Mouse (Mus musculus) heart, embryonic 11.5 days (tissue): Measurements from ENCODE around the gene Adh6b. TPM values are rescaled to one million over a fixed set of nuclear protein-coding genes. Genes with fewer than 3 reads are reported as not detected.

Experiments used
- ATAC-seq: fragments of 200-750 bp; cut with Nextera tagmentation; replicated peaks from 2 replicates; pipeline ENCODE4 v1.8.0; 2017; ENCODE audit warnings: moderate library complexity; ENCODE audit not compliant: insufficient number of reproducible peaks, low FRiP score, low TSS enrichment
- H3K27ac ChIP-seq: fragments of 300-500 bp; sonication (generic); 2 replicates; pipeline ENCODE4 v1.5.1; 2014; ENCODE audit warnings: mild to moderate bottlenecking, low read depth, low read length
- H3K27me3 ChIP-seq: fragments of 300-500 bp; sonication (generic); 2 replicates; pipeline ENCODE4 v1.6.1; 2014; ENCODE audit warnings: mild to moderate bottlenecking, low read length, mixed read lengths; ENCODE audit not compliant: control insufficient read depth, insufficient read depth
- H3K36me3 ChIP-seq: fragments of 300-500 bp; sonication (generic); 2 replicates; pipeline ENCODE4 v1.6.1; 2014; ENCODE audit warnings: mild to moderate bottlenecking, low read length, moderate library complexity, mixed read lengths; ENCODE audit not compliant: control insufficient read depth, insufficient read depth
- H3K4me1 ChIP-seq: fragments of 300-500 bp; sonication (generic); 2 replicates; pipeline ENCODE4 v1.6.1; 2014; ENCODE audit warnings: low read length; ENCODE audit not compliant: control insufficient read depth, insufficient read depth
- H3K4me2 ChIP-seq: fragments of 300-500 bp; sonication (generic); 2 replicates; pipeline ENCODE4 v1.6.1; 2014; ENCODE audit warnings: mild to moderate bottlenecking, moderate library complexity
- H3K4me3 ChIP-seq: fragments of 300-500 bp; sonication (generic); 2 replicates; pipeline ENCODE4 v1.5.1; 2014; ENCODE audit warnings: low read depth, low read length
- H3K9ac ChIP-seq: fragments of 300-500 bp; sonication (generic); 2 replicates; pipeline ENCODE4 v1.6.1; 2014; ENCODE audit warnings: mild to moderate bottlenecking, low read depth, low read length, moderate library complexity
- H3K9me3 ChIP-seq: fragments of 300-500 bp; sonication (generic); replicated peaks from 2 replicates; pipeline ENCODE4 v1.6.1; 2016; ENCODE audit warnings: low read length; ENCODE audit not compliant: control insufficient read depth
- WGBS: fragments of 180-500 bp; shearing (Covaris S2); extraction: QIAGEN DNeasy Blood & Tissue Kit; methylation state at CpG from one replicate; pipeline ENCODE4 v1.1.7; 2014; ENCODE audit not compliant: insufficient replicate concordance; 5-methylcytosine and 5-hydroxymethylcytosine counted together
- polyA plus RNA-seq: library from polyadenylated mRNA; unstranded; fragments of >200 nt; fragmentation: Nextera tagmentation; extraction: Ambion mirVana; gene quantifications from 2 replicates; pipeline ENCODE4 v1.2.1, GENCODE M21; 2014

Gene Adh6b
- polyA plus RNA-seq, 1 experiment from 2014 or later = 1.9 TPM

DNA sequence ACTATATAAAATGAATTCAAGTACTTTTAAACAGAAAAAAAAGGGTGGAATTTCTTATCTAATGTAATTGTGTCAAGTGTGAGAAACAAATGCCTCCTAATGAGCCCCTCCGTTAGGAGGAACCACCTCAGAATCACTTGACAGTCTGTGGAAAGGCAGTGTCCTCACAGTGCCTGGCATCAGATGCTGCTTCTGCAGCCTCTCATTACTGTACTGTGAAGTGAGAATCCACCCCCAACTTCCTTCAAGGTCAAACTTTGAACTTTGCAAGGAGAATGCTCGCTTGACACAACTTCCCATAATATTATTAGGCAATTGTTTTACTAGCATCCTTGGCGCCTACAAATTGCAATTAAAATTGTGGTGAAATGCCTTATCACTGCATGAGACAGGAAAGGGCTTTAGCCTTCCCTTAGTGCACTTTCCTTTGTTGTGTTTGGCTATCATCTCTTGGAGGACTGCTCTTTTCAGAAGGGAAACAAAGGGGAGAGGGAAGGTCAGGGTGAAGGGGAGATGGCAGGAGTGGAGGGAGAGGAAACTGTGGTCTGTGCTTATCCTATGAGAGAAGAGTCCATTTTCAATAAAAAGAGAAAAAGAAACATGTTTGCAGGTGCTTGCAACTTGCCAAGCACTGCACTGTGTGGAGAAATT lies 5.3 kb upstream of the Adh6b start:
- no peaks in the 10 kb centered on the region for H3K36me3 ChIP-seq
- H3K9me3 ChIP-seq = no peaks in the 10 kb centered on the region
- WGBS = 33% methylated on average over 3 of the region's 3 CpGs
- no peak overlapping the region for H3K9ac ChIP-seq
- no peak overlapping the region for H3K4me3 ChIP-seq
- H3K4me1 ChIP-seq = 0 out of 2 replicates have a peak, but pooled peaks cover 6% of the 10 kb centered on the region
- no peak overlapping the region for H3K4me2 ChIP-seq
- peak; percentile 55; the same call in 1 of the 2 replicates for ATAC-seq
- no peak overlapping the region; the same call in 1 of the 2 replicates for H3K27ac ChIP-seq
- no peaks in the 10 kb centered on the region for H3K27me3 ChIP-seq

- H3K9ac ChIP-seq = no peak overlapping the region
- H3K9me3 ChIP-seq = no peaks in the 10 kb centered on the region
- H3K4me1 ChIP-seq = no peaks in the 10 kb centered on the region
- H3K27me3 ChIP-seq = no peaks in the 10 kb centered on the region
- no peak overlapping the region for H3K4me2 ChIP-seq
- no peak for ATAC-seq
- 35% methylated on average over 3 of the region's 3 CpGs for WGBS
- no peak overlapping the region for H3K27ac ChIP-seq
- no peak overlapping the region for H3K4me3 ChIP-seq
- no peaks in the 10 kb centered on the region for H3K36me3 ChIP-seq
Observed at GRCm38 (mm10) chr3:138347041-138347440, 5.5 kb downstream of the Adh6b start.

GRCm38 (mm10) chr3:138352012-138352809 lies 10.6 kb downstream of the Adh6b start:
- no peak overlapping the region for H3K4me2 ChIP-seq
- no peak overlapping the region for H3K9ac ChIP-seq
- H3K36me3 ChIP-seq = no peaks in the 10 kb centered on the region
- WGBS = 84% methylated on average over 11 of the region's 11 CpGs
- no peak overlapping the region for H3K27ac ChIP-seq
- no peaks in the 10 kb centered on the region for H3K27me3 ChIP-seq
- H3K9me3 ChIP-seq = no peaks in the 10 kb centered on the region
- ATAC-seq = no peak
- H3K4me3 ChIP-seq = no peak overlapping the region
- no peaks in the 10 kb centered on the region for H3K4me1 ChIP-seq

DNA sequence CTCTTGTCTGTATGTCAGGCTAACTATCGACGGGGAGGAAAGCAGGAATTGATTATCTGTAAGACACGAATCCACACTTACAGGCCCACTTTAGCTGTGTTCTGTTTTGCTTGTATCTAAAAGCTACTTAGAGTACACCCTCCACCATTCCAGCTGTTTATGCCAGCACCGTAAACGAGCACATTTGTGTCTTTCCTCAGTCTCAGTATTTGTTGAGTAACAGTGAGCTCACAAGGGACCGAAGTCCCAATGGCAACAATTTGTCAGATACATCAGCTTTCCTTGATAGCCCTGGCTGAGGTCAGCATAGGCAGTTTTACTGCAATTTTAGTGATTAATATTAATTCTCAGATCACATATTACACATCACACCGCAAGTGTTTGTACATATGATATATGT lies 17.3 kb downstream of the Adh6b start:
- Histone ChIP-seq H3K9ac (no peak overlapping the region), H3K27me3 (no peaks in the 10 kb centered on the region), H3K4me3 (no peak overlapping the region), H3K36me3 (no peaks in the 10 kb centered on the region), H3K27ac (no peak overlapping the region), H3K4me1 (no peaks in the 10 kb centered on the region), H3K9me3 (no peaks in the 10 kb centered on the region), H3K4me2 (no peak overlapping the region)
- WGBS = 74% methylated on average over 7 of the region's 7 CpGs
- ATAC-seq = no peak

GRCm38 (mm10) chr3:138360721-138361120 lies 19.1 kb downstream of the Adh6b start:
- no peak overlapping the region for H3K27ac ChIP-seq
- no peak for ATAC-seq
- H3K9me3 ChIP-seq = no peaks in the 10 kb centered on the region
- H3K4me3 ChIP-seq = no peak overlapping the region
- no peaks in the 10 kb centered on the region for H3K4me1 ChIP-seq
- 77% methylated on average over 4 of the region's 4 CpGs for WGBS
- no peaks in the 10 kb centered on the region for H3K27me3 ChIP-seq
- H3K36me3 ChIP-seq = no peaks in the 10 kb centered on the region
- no peak overlapping the region for H3K4me2 ChIP-seq
- no peak overlapping the region for H3K9ac ChIP-seq

- Histone ChIP-seq H3K9ac (no peak overlapping the region), H3K27ac (no peak overlapping the region), H3K9me3 (no peaks in the 10 kb centered on the region), H3K4me3 (no peak overlapping the region), H3K27me3 (no peaks in the 10 kb centered on the region), H3K4me1 (no peaks in the 10 kb centered on the region), H3K36me3 (no peaks in the 10 kb centered on the region), H3K4me2 (no peak overlapping the region)
- no peak for ATAC-seq
- WGBS = 77% methylated on average over 2 of the region's 2 CpGs
Observed at GRCm38 (mm10) chr3:138362920-138363319, 21.3 kb downstream of the Adh6b start.

- Histone ChIP-seq H3K36me3 (no peaks in the 10 kb centered on the region), H3K27me3 (no peaks in the 10 kb centered on the region), H3K9me3 (no peaks in the 10 kb centered on the region), H3K4me1 (no peaks in the 10 kb centered on the region), H3K4me3 (no peak overlapping the region), H3K9ac (no peak overlapping the region), H3K4me2 (no peak overlapping the region), H3K27ac (no peak overlapping the region)
- WGBS = 80% methylated on average over 2 of the region's 2 CpGs
- ATAC-seq = no peak
Observed at GRCm38 (mm10) chr3:138366181-138366580, 24.6 kb downstream of the Adh6b start.

DNA sequence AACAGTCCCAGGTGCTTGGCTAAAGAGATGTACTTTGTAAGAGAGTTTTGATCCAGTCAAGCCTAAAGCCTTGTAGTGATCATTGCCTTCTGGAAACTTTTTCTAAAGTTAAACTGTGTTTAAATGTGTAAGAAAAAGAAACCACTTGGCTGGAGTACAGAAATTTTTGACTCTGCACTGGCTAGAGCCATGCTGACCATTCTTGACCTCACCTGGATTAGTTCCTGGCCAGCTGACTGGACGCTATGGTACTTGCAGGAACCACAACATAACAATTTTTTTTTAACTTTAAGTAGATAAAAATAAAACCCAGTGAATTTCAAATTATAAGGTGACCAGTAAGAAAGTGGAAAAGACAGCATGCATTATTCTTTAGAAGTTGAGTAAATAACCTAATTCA lies 28.0 kb downstream of the Adh6b start:
- 80% methylated on average over 1 of the region's 1 CpGs for WGBS
- no peaks in the 10 kb centered on the region for H3K36me3 ChIP-seq
- H3K4me3 ChIP-seq = no peak overlapping the region
- no peaks in the 10 kb centered on the region for H3K9me3 ChIP-seq
- no peak for ATAC-seq
- no peak overlapping the region for H3K4me2 ChIP-seq
- no peaks in the 10 kb centered on the region for H3K4me1 ChIP-seq
- no peaks in the 10 kb centered on the region for H3K27me3 ChIP-seq
- no peak overlapping the region for H3K9ac ChIP-seq
- H3K27ac ChIP-seq = no peak overlapping the region
